Mouse (Mus musculus): Measurements from ENCODE around the gene Derl2. TPM values are rescaled to one million over a fixed set of nuclear protein-coding genes. Genes with fewer than 3 reads are reported as not detected.
A peak's percentile ranks its signal among the peaks of the same experiment; 100 is the strongest.

Gene Derl2
- polyA plus RNA-seq, 1 experiment from 2014 or later: 41.9 TPM

GRCm38 (mm10) chr11:71001167-71001566 lies 18.5 kb downstream of the Derl2 start:
- Histone ChIP-seq H3K36me3 (ENCODE audit: insufficient read depth, low read length) (peaks cover 23% of the 10 kb centered on the region), H3K4me2 (replicated peaks; ENCODE audit: low read depth, low read length) (no peak overlapping the region), H3K27ac (ENCODE audit: low read length) (no peak overlapping the region), H3K27me3 (ENCODE audit: insufficient read depth, low read length) (no peaks in the 10 kb centered on the region), H3K4me1 (ENCODE audit: insufficient read depth, low read length) (peaks cover 15% of the 10 kb centered on the region), H3K9ac (replicated peaks; ENCODE audit: low read length) (no peak overlapping the region), H3K9me3 (ENCODE audit: low read length) (no peaks in the 10 kb centered on the region), H3K4me3 (ENCODE audit: low read length) (no peak overlapping the region)
- WGBS: 84% methylated on average over 4 of the region's 4 CpGs
- no peak for ATAC-seq (ENCODE audit: low FRiP score, low TSS enrichment)

GRCm38 (mm10) chr11:70982557-70983228 lies 36.9 kb downstream of the Derl2 start, which contains the start of gene C1qbp:
TSS of gene C1qbp (minus strand) at chr11:70983026.
- no peaks in the 10 kb centered on the region for H3K9me3 ChIP-seq (ENCODE audit: low read length)
- ATAC-seq (ENCODE audit: low FRiP score, low TSS enrichment): peak; percentile 97
- H3K9ac ChIP-seq (replicated peaks; ENCODE audit: low read length): peak within 1 kb of the TSS; percentile 96
- peak within 1 kb of the TSS; percentile 98 for H3K4me3 ChIP-seq (ENCODE audit: low read length)
- WGBS: under 1% methylated on average over 58 of the region's 64 CpGs
- peaks cover 56% of the 10 kb centered on the region for H3K36me3 ChIP-seq (ENCODE audit: insufficient read depth, low read length)
- peak within 1 kb of the TSS; percentile 67; the same call in 1 of the 2 replicates for H3K27ac ChIP-seq (ENCODE audit: low read length)
- H3K27me3 ChIP-seq (ENCODE audit: insufficient read depth, low read length): no peaks in the 10 kb centered on the region
- peak within 1 kb of the TSS; percentile 69 for H3K4me2 ChIP-seq (replicated peaks; ENCODE audit: low read depth, low read length)
- peaks cover 11% of the 10 kb centered on the region for H3K4me1 ChIP-seq (ENCODE audit: insufficient read depth, low read length)

- WGBS: 4% methylated on average over 12 of the region's 12 CpGs
- no peaks in the 10 kb centered on the region for H3K27me3 ChIP-seq (ENCODE audit: insufficient read depth, low read length)
- H3K9ac ChIP-seq (replicated peaks; ENCODE audit: low read length): peak overlapping the region; percentile 96
- peaks cover 11% of the 10 kb centered on the region for H3K4me1 ChIP-seq (ENCODE audit: insufficient read depth, low read length)
- no peak overlapping the region for H3K27ac ChIP-seq (ENCODE audit: low read length)
- ATAC-seq (ENCODE audit: low FRiP score, low TSS enrichment): no peak
- H3K9me3 ChIP-seq (ENCODE audit: low read length): no peaks in the 10 kb centered on the region
- peak overlapping the region; percentile 98 for H3K4me3 ChIP-seq (ENCODE audit: low read length)
- H3K4me2 ChIP-seq (replicated peaks; ENCODE audit: low read depth, low read length): peak overlapping the region; percentile 69
- peaks cover 56% of the 10 kb centered on the region for H3K36me3 ChIP-seq (ENCODE audit: insufficient read depth, low read length)
These were observed 37.6 kb downstream of the Derl2 start for GRCm38 (mm10) chr11:70982030-70982429.

GRCm38 (mm10) chr11:70980751-70981510 lies 38.7 kb downstream of the Derl2 start:
- Histone ChIP-seq H3K4me3 (ENCODE audit: low read length) (no peak overlapping the region), H3K27me3 (ENCODE audit: insufficient read depth, low read length) (no peaks in the 10 kb centered on the region), H3K4me2 (replicated peaks; ENCODE audit: low read depth, low read length) (peak overlapping the region; percentile 69)

GRCm38 (mm10) chr11:70980232-70980631 lies 39.4 kb downstream of the Derl2 start:
- no peak overlapping the region for H3K9ac ChIP-seq (replicated peaks; ENCODE audit: low read length)
- no peaks in the 10 kb centered on the region for H3K9me3 ChIP-seq (ENCODE audit: low read length)
- ATAC-seq (ENCODE audit: low FRiP score, low TSS enrichment): no peak
- H3K4me1 ChIP-seq (ENCODE audit: insufficient read depth, low read length): peaks cover 11% of the 10 kb centered on the region
- 89% methylated on average over 6 of the region's 6 CpGs for WGBS
- H3K27me3 ChIP-seq (ENCODE audit: insufficient read depth, low read length): no peaks in the 10 kb centered on the region
- H3K4me3 ChIP-seq (ENCODE audit: low read length): no peak overlapping the region
- H3K27ac ChIP-seq (ENCODE audit: low read length): no peak overlapping the region
- no peak overlapping the region for H3K4me2 ChIP-seq (replicated peaks; ENCODE audit: low read depth, low read length)
- H3K36me3 ChIP-seq (ENCODE audit: insufficient read depth, low read length): peaks cover 59% of the 10 kb centered on the region

More at GRCm38 (mm10) chr11:70980751-70981510, 38.7 kb downstream of the Derl2 start:
- 92% methylated on average over 14 of the region's 14 CpGs for WGBS
- H3K9me3 ChIP-seq (ENCODE audit: low read length): no peaks in the 10 kb centered on the region
- no peak overlapping the region for H3K27ac ChIP-seq (ENCODE audit: low read length)
- no peak for ATAC-seq (ENCODE audit: low FRiP score, low TSS enrichment)
- no peak overlapping the region for H3K9ac ChIP-seq (replicated peaks; ENCODE audit: low read length)
- H3K36me3 ChIP-seq (ENCODE audit: insufficient read depth, low read length): peaks cover 56% of the 10 kb centered on the region
- H3K4me1 ChIP-seq (ENCODE audit: insufficient read depth, low read length): peaks cover 11% of the 10 kb centered on the region

GRCm38 (mm10) chr11:70977293-70977692 lies 42.3 kb downstream of the Derl2 start:
- 89% methylated on average over 6 of the region's 6 CpGs for WGBS
- Histone ChIP-seq H3K9me3 (ENCODE audit: low read length) (no peaks in the 10 kb centered on the region), H3K4me2 (replicated peaks; ENCODE audit: low read depth, low read length) (no peak overlapping the region), H3K27ac (ENCODE audit: low read length) (no peak overlapping the region), H3K27me3 (ENCODE audit: insufficient read depth, low read length) (no peaks in the 10 kb centered on the region), H3K9ac (replicated peaks; ENCODE audit: low read length) (no peak overlapping the region), H3K36me3 (ENCODE audit: insufficient read depth, low read length) (peaks cover 60% of the 10 kb centered on the region), H3K4me3 (ENCODE audit: low read length) (no peak overlapping the region), H3K4me1 (ENCODE audit: insufficient read depth, low read length) (peaks cover 11% of the 10 kb centered on the region)
- ATAC-seq (ENCODE audit: low FRiP score, low TSS enrichment): no peak

- Histone ChIP-seq H3K27ac (ENCODE audit: low read length) (no peak overlapping the region), H3K36me3 (ENCODE audit: insufficient read depth, low read length) (peaks cover 50% of the 10 kb centered on the region), H3K4me1 (ENCODE audit: insufficient read depth, low read length) (peaks cover 5% of the 10 kb centered on the region; the same call in 1 of the 2 replicates), H3K9me3 (ENCODE audit: low read length) (no peaks in the 10 kb centered on the region), H3K4me2 (replicated peaks; ENCODE audit: low read depth, low read length) (no peak overlapping the region), H3K9ac (replicated peaks; ENCODE audit: low read length) (no peak overlapping the region), H3K27me3 (ENCODE audit: insufficient read depth, low read length) (no peaks in the 10 kb centered on the region), H3K4me3 (ENCODE audit: low read length) (no peak overlapping the region)
- WGBS: 76% methylated on average over 2 of the region's 2 CpGs
- ATAC-seq (ENCODE audit: low FRiP score, low TSS enrichment): no peak
These were observed 44.4 kb downstream of the Derl2 start for GRCm38 (mm10) chr11:70975193-70975592.

- ATAC-seq (ENCODE audit: low FRiP score, low TSS enrichment): no peak
These were observed 45.7 kb downstream of the Derl2 start for GRCm38 (mm10) chr11:70973947-70974346.

GRCm38 (mm10) chr11:70972586-70972985 lies 47.1 kb downstream of the Derl2 start:
- Histone ChIP-seq H3K27me3 (ENCODE audit: insufficient read depth, low read length) (no peaks in the 10 kb centered on the region), H3K9ac (replicated peaks; ENCODE audit: low read length) (no peak overlapping the region), H3K27ac (ENCODE audit: low read length) (no peak overlapping the region), H3K4me3 (ENCODE audit: low read length) (no peak overlapping the region), H3K36me3 (ENCODE audit: insufficient read depth, low read length) (peaks cover 28% of the 10 kb centered on the region), H3K4me1 (ENCODE audit: insufficient read depth, low read length) (peaks cover 16% of the 10 kb centered on the region), H3K4me2 (replicated peaks; ENCODE audit: low read depth, low read length) (no peak overlapping the region), H3K9me3 (ENCODE audit: low read length) (no peaks in the 10 kb centered on the region)
- no peak for ATAC-seq (ENCODE audit: low FRiP score, low TSS enrichment)
- 62% methylated on average over 1 of the region's 1 CpGs for WGBS

More at GRCm38 (mm10) chr11:70973947-70974346, 45.7 kb downstream of the Derl2 start:
- no peak overlapping the region for H3K4me3 ChIP-seq (ENCODE audit: low read length)
- WGBS: 71% methylated on average over 4 of the region's 4 CpGs
- peaks cover 7% of the 10 kb centered on the region; the same call in 1 of the 2 replicates for H3K4me1 ChIP-seq (ENCODE audit: insufficient read depth, low read length)
- H3K27me3 ChIP-seq (ENCODE audit: insufficient read depth, low read length): no peaks in the 10 kb centered on the region
- peaks cover 39% of the 10 kb centered on the region for H3K36me3 ChIP-seq (ENCODE audit: insufficient read depth, low read length)
- H3K4me2 ChIP-seq (replicated peaks; ENCODE audit: low read depth, low read length): no peak overlapping the region
- no peaks in the 10 kb centered on the region for H3K9me3 ChIP-seq (ENCODE audit: low read length)
- H3K9ac ChIP-seq (replicated peaks; ENCODE audit: low read length): no peak overlapping the region
- H3K27ac ChIP-seq (ENCODE audit: low read length): no peak overlapping the region
